Mouse (Mus musculus) MEL (cell line): ENCODE measurements at regions not wholly inside any gene's neighbourhood (a gene's known extent, or its start where the extent isn't known, plus 50 kb on each side); places are given as distances from the start of the nearest gene placed in this dataset.

ENCODE experiments used
- CHD1 ChIP-seq: IDR thresholded peaks from 2 replicates; pipeline ENCODE4 v1.6.1; 2012; ENCODE audit warnings: low read depth, mild to moderate bottlenecking, inconsistent platforms, low read length, improper control_type of control experiment
- CTCF ChIP-seq, 3 experiments: IDR thresholded peaks in 2 of 3; conservative IDR thresholded peaks in 1 of 3; 2 replicates each; pipeline ENCODE4 v1.5.1; 2011 to 2012; ENCODE audit warnings: low read length in 3 of 3, low read depth in 2 of 3, mild to moderate bottlenecking in 2 of 3, improper control_type of control experiment in 1 of 3, inconsistent platforms in 1 of 3, mixed read lengths in 1 of 3, moderate library complexity in 1 of 3; ENCODE audit not compliant: control insufficient read depth in 1 of 3, insufficient read depth in 1 of 3, poor library complexity in 1 of 3, severe bottlenecking in 1 of 3
- POLR2A ChIP-seq, 2 experiments: IDR thresholded peaks; 2 replicates each; pipeline ENCODE4 v1.6.1; 2011 to 2012; ENCODE audit warnings: low read length in 2 of 2, mild to moderate bottlenecking in 2 of 2, control low read depth in 1 of 2, improper control_type of control experiment in 1 of 2, low read depth in 1 of 2, moderate library complexity in 1 of 2; ENCODE audit not compliant: control insufficient read depth in 1 of 2, insufficient read depth in 1 of 2, poor library complexity in 1 of 2
- TAL1 ChIP-seq: IDR thresholded peaks from 2 replicates; pipeline ENCODE4 v1.6.1; 2012; ENCODE audit warnings: mild to moderate bottlenecking, inconsistent platforms, low read length, moderate library complexity, mixed read lengths
- UBTF ChIP-seq: IDR thresholded peaks from 2 replicates; pipeline ENCODE4 v1.6.1; 2012; ENCODE audit warnings: low read depth, mild to moderate bottlenecking, inconsistent platforms, low read length, improper control_type of control experiment, moderate library complexity, borderline replicate concordance; ENCODE audit not compliant: insufficient read depth

GRCm38 (mm10) chr3:33392541-33392822 is 249.4 kb upstream of the Pex5l start:
- TF ChIP-seq POLR2A (IDR thresholded peaks at IDR 0.05; ENCODE audit: control insufficient read depth in 1 of 2, insufficient read depth in 1 of 2, low read depth in 1 of 2, low read length in 2 of 2, poor library complexity in 1 of 2) (no peak), CHD1 (no peak), UBTF (no peak), CTCF (IDR thresholded peaks at IDR 0.05 in 2 of 3, conservative IDR thresholded peaks at IDR 0.05 in 1 of 3; ENCODE audit: control insufficient read depth in 1 of 3, insufficient read depth in 1 of 3, low read depth in 2 of 3, low read length in 3 of 3, poor library complexity in 1 of 3, severe bottlenecking in 1 of 3) (no peak), TAL1 (no peak)
